Mouse (Mus musculus): ENCODE measurements around the gene Fam25c.
"Not testable (repeated sequence)": the region's sequence is repeated elsewhere in the genome, so short reads cannot be mapped to it uniquely, and the experiment has no call there.

Gene Fam25c

GRCm38 (mm10) chr14:34355301-34355700, at the start of gene Fam25c:
Gene Fam25c (minus strand): TSS chr14:34355433.
- no peak for DNase-seq

DNA sequence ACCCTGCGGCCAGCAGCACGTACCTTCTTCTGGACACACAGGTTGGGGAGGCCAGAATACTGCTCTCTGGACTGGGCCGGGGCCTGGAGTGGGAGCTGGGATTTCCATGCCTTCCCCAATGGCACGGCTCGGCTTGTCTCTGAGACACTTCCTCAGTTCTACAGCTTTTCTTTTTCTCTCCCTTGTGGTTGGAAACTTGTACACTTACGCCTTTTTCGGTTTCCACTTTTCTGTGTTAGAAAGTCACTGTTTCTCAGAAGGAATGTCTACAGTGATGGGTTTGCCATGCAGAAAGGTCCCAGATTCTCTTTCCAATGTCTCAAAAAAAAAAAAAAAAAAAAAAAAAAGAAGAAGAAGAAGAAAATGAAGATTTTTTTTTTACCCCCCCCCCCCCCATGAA, 48.2 kb upstream of the Fam25c start:
- DNase-seq: no peak

DNA sequence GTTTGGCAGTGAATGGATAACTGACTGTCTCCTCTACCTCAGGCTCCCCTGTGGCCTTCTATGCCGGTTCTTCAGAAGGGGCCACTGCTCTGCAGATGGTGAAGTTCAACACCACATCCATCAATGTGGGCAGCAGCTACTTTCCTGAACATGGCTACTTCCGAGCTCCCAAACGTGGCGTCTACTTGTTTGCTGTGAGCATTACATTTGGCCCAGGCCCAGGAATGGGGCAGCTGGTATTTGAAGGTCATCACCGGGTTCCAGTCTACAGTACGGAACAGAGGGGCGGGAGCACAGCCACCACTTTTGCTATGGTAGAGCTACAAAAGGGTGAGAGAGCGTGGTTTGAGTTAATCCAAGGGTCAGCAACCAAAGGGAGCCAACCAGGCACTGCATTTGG, 47.6 kb upstream of the Fam25c start:
- no peak for DNase-seq

DNA sequence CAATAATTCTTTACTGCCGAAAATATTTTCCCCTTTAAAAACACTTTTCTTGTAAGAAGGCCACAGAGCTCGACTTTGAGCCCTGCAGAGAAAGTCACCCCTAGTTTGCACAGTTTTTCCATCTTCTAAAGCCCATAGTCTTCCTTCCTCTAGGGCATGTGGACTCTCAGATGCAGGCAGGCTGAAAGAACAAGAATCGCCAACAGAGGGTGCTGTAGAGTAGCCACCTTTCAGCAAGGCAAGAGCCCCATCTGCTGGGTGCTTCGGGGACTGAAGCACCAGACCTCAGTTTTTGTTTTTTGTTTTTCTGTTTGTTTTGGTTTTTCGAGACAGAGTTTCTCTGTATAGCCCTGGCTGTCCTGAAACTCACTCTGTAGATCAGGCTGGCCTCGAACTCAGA, 45.9 kb upstream of the Fam25c start:
- peak; percentile 69 to 88 for DNase-seq

DNA sequence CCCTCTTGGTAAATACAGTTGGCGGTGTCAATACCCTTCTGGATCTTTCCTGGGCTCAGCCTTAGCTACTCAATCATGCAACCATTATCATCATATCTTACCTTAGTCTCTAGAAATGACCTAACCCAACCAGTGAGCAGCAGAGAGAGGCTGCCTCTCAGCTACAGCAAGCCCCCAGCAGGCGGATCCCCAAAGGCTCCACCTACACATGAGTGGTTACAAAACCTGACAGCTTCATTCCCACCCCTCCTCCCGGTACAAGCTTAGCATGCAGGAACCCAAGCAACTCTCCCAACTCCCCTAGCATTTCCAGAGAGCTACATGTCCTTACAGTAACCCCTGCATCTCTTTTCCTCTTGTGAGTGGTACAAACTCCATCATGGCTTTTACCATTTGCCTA, 44.8 kb upstream of the Fam25c start:
- DNase-seq: no peak

DNA sequence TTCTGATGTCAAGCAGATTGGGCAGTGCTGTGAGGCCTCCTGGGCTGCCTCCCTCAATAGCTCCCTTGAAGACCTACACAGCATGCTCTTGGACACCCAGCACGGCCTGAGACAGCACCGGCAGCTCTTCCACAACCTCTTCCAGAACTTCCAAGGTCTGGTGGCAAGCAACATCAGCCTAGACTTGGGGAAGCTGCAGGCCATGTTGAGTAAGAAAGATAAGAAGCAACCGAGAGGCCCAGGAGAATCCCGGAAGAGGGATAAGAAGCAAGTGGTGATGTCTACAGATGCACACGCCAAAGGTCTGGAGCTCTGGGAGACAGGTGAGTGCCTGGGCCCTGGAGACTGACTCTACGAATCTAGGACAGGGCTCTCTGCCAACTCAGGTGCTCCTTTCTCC, 44.1 kb upstream of the Fam25c start:
- no peak for DNase-seq

- no peak for DNase-seq
Measured at GRCm38 (mm10) chr14:34398901-34399300, 43.7 kb upstream of the Fam25c start.

GRCm38 (mm10) chr14:34397871-34398270, 42.6 kb upstream of the Fam25c start:
- peak; percentile 35 to 55 for DNase-seq

- no peak for DNase-seq
Measured at GRCm38 (mm10) chr14:34393295-34393694, 38.1 kb upstream of the Fam25c start.

DNA sequence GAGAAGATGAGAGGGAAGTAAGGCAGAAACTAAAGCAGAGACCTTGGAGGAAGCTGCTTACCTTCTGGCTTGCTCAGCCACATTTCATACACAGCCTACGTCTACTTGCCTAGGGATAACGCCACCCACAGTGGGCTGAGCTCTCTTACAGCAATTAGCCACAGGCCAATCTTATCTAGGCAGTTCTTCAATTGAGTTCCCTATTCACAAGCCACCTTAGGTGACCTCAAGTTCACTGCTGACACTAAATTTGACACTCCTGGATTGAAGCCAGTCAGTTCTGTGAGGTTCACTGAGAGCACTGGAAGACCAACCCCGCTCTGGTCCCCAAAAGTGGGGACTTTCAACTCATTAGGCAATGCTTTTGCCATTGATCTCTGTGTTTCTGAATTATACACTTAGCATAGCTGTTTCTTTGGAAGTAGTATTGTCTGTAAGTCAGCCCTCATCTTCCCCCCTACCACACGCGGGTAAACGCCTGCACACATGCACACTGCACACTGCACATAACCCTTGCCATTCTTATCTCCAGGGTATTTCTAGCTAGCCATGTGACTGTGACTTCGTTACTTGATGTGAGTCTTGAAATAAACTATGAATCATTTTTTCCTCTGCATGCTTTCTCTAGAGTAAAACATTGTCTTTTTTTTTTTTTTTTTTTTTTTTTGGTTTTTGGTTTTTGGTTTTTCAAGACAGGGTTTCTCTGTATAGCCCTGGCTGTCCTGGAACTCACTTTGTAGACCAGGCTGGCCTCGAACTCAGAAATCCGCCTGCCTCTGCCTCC, 27.9 kb upstream of the Fam25c start:
- DNase-seq: no peak

GRCm38 (mm10) chr14:34378560-34379331, 23.5 kb upstream of the Fam25c start:
- DNase-seq: peak; percentile 55 to 68

DNA sequence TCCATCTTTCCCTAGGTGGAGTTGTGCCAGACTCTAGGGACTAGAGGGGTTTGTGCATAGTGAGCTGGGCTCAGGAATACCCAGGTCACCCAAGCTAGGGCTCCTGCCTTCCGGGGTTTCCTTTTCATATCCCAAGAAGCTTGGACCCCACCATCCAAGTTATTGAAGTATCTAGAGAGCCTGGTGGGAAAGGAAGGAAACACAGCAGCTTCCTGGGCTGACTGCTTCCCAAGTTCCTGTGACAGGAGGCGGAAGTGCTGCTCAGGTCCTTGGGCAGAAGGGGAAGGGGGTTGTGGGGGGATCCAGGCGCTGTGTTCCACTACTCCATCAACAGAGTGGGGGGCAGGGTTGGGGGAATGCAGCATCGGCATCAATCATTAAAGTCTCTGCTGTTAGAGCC, 21.9 kb upstream of the Fam25c start:
- no peak for DNase-seq

DNA sequence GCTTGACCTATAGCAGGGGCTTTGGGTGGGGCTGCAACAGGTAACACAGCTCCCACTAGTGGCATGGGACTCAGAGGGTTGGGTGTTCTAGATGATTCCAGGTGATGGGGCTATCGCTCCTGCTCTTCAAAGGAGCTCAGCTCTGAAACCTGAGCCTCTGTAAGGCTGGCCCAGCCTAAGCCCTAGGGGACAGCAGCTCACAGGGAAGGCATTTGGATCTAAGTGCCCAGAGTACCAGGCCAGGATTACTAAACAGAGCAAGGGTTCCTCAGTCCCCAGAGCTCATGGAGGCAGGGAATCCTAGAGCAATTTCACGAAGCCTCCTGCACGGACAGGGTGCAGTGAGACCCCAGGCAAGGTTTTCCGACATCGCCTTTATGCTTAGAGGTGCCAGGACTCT, 20.7 kb upstream of the Fam25c start:
- DNase-seq: no peak

DNA sequence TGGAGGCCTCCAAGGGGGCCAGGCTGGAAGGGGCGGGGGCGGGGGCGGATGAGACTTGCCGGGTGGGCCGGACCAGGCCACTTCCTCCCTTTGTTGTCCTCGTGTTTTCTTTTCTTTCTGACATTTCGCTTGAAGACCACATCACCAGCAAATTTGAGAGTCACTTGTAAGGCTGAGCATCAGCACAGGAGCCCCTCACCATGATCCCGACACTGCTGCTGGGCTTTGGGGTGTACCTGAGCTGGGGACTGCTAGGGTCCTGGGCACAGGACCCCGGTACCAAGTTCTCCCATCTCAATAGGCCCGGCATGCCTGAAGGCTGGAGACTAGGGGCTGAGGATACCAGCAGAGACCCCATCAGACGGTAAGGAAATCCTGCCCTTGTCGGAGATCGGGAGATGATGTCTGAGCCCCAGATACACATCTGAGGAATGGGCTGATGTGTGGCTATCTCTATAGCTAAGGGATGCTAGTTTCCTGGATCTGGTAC, 20.2 kb upstream of the Fam25c start, which contains the start of gene Mmrn2:
TSS of gene Mmrn2 (plus strand) at position 51 of the 490 bp plus-strand sequence.
- DNase-seq: no peak

DNA sequence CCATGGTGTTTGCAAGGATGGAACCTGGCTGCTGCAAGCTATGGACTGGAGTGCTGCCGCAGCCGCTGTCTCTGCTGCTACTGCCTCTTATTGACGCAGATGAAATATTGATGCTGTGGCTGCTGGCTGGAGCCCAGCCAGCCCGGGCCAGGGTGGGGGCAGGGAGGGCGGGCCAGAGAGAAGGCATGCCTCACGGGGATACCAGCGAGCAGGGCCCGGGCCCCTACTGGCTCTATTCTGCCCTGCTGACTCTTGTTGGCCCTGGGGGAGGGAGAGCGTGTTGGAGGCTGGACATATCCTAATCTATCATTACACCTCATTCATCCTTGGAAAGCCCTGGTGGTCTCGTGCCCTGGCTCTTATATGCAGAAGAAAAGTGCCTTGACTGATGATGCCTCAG, 19.3 kb upstream of the Fam25c start, which contains the start of gene Sncg:
TSS of gene Sncg (minus strand) at position 213 of the 400 bp plus-strand sequence.
- no peak for DNase-seq

- no peak for DNase-seq
Measured at GRCm38 (mm10) chr14:34373581-34373980, 18.3 kb upstream of the Fam25c start.

GRCm38 (mm10) chr14:34372646-34373045, 17.4 kb upstream of the Fam25c start:
- peak in 1 of 2 experiments; percentile 57 for DNase-seq

- no peak for DNase-seq
Measured at GRCm38 (mm10) chr14:34371763-34372162, 16.5 kb upstream of the Fam25c start.

DNA sequence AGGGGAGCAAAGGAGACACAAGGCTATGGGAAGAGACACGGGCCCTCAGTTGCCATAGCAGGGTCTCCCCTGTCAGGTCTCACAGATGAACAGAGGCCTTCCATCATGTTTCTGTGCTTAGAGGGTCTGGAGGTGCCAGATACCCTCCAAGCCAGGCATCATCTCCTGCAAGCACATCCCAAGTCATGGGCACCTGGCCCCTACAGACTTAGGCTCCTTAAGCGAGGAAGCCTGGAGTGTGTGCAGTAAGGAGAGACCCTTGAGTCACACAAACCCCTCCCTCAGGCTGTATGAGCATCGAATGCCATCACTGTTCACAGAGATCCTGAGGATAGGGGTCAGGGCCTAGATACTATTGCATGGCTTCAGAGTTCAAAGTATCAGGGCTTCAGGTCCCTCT, 15.7 kb upstream of the Fam25c start:
- no peak for DNase-seq

GRCm38 (mm10) chr14:34370203-34370602, 15.0 kb upstream of the Fam25c start:
- no peak for DNase-seq

- no peak for DNase-seq
Measured at GRCm38 (mm10) chr14:34365147-34365507, 9.9 kb upstream of the Fam25c start.

GRCm38 (mm10) chr14:34364254-34365146, 9.3 kb upstream of the Fam25c start:
- not testable (repeated sequence) for DNase-seq

Measured in kidney, adult 8-10 months (tissue).